Mouse (Mus musculus) thymus, postnatal 4 days (tissue): ENCODE measurements around the gene Fam53b.

Experiments used
- DNase-seq: peaks from one replicate; pipeline ENCODE4 v3.0.0; 2021

Gene Fam53b

DNA sequence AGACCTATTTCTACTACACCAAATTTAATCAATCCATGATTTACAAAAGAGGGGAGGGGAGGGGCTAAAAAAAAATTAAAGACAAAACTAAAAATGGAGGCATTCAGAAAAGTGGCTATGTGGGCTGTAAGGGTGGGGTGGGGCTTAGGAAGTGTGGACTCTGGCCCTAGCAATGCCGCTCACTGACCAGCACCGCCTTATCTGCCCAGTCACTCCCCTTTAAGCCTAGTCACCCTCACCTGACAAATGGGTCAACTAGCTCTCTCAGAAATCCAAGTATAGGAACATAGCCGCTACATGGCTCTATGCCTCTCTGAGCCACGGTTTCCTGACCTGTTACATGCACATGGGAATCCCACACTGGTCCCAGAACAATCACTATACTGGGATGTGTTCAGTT lies 26.7 kb downstream of the Fam53b start:
- no peak for DNase-seq

DNA sequence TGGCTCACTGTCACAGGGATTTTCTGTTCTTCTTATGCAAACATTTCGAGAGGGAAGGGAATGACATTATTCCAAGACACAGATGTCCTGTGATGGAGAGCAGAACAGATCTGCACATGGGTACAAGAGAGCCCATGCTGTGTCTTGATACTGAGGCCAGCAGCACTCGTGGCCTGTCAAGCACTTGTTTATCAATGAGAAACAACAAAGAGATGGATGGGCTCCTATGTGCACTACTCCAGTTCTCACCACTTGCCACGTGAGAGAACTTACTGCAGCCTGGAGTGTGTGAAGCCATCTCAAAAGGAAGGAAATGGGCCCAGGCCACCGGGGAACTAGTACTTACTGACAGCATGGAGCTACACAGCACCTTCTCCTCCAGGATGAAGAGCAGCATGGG lies 27.2 kb downstream of the Fam53b start:
- DNase-seq = no peak

DNA sequence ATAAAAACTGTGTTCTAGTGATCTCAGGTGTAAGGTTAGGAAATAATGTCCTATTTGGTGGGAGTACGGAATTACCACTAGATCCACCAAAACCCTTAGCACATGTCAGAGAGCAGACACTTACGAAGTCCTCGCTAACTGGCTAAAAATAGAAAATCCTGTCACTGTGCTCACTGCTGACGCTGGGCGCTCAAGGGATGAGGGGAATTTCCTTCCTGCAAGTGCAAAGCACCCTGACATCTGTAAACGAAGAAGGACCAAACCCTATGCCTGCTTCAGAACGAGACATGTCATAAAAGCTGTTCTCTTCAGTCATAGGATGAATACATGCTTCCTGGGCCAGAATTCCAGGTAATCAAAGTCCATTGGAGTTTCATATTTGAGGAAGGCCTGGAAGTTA lies 27.7 kb downstream of the Fam53b start:
- DNase-seq = no peak

DNA sequence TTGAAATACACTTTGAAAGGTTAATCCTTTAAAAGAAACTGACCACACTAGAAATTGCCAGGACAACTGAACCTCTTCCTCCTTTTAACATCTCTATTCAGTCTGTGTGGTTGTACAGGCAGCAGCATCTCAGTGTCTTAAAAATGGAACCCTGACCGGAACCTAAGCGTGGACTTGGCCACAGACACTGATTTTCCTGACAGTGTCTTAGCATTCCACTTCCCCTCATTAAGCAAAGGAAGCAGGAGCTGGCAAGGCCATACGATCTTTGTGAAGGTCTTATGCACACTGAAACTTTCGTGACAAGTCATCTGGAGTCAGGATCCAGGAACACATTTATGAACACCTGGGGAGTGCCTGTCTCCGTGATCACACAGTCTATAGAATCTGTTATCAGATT lies 29.6 kb downstream of the Fam53b start:
- DNase-seq = no peak

DNA sequence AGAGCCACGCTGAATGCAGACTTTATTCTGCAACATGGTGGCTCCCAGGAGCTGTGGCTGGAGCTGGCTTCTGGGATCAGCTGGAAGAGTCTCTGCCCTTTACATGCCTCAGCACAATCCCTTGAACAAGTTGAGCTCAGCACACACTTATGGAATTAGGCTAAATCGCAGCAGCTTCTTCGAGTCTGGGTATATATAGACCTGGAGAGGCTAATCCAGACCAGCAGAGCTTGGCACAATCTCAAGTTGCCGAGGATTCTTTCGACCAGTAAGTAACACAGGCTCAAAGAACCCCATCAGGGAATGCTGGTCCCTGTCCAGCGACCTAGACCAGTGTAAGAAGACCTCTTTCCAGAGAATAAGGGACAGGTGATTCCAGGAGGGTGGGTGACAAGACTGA lies 31.8 kb downstream of the Fam53b start:
- DNase-seq = no peak

DNA sequence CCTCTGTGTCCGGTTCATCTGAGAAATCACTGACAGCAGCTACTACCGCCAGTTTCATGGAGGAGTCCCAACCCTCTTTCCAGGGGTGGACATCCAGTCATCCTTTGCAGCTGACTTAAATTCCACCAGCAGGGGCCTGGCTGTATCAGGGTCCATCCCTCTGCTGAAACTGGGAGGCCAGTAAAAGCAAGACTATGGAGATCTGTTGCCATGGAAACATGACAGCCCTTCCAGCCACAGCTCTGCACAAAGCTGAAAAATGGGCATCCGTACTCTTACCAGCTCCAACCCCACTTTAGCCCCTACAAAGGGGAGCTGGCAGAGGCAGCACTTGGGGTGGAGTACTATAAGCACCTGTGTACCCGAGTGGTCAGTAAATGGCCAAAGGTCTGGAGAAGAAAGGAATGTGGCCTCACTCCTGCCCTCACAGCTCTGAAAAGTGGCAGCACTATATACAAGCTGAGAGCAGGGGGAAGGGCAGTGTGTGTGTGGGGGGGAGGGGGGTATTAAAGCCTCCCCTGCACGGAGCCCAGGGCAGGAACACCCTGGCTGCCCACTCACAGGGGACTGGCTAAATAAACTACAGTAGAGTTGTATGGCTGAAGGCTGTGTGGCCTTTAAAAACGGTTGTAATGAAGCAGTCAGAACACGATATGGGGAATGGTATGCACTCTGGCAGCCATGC lies 32.4 kb downstream of the Fam53b start:
- DNase-seq = no peak

DNA sequence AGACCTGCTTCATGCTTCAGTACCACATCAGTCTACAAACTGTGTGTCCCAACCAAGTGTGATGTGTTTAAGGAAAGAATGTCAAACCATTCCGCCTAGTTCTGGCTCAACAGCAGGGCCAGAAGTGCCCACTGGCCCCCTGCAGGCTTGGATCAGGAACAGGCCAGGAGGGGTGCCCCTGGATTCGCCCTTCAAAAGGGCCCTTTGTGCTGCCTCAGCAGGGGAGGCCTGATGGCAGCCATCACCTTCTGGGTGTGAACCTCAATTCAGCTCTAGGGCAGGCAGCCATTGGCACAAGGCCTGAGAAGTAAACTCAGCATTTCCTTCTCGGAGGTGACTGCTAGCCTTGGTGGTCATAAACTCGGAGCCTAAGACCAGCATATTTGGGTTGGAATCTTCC lies 33.1 kb downstream of the Fam53b start:
- no peak for DNase-seq

DNA sequence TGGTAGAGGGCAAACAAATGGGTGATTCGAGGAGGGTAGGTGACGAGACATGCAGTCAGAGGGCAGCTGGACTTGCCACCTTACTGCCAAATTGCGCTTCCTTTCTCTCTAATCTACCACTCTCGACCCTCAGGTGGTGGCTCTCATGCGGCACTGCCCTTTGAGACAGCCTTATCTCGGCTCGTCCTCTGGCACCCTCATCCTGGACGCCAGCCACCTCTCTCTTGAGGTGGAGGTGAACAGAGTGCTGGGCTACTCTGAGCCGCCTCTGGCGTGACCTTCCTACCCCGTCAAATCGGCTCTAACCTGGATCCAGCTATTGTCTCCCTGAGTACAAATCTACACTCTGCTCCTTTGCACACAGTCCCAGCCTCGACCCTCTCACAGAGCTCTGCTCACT lies 35.1 kb downstream of the Fam53b start:
- no peak for DNase-seq

DNA sequence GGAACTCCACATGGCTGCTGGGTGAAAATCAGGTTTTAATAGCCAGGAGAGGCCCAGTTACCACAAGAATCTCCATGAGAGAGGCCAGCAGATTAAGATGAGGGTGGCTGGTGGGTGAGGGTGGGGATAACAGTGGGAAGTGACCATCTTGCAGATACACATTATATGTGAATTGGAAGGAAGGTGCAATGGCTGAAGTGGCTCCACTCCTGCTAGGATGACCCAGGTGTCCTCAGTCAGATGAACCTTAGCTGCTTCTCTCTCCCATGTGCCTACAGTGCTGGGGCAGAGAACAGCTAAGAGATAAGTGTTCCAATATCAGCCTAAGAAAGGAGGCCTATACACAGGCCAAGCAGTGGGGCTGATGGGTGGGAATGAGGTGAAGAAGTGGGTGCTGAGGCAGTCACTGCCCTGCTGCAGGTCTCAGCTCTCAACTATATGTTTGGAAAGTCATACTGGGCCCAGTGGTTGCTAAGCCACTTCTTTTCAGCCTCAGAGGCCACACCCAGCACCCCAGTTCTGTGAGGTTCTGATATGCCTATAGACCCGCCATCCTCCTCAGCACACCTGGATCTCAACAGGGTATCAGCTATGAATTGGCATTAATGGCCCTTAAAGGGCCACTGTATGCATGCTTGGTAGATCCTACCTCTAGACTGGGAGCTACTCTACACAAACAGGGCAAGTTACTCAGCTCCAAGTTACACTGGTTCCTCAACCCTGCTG lies 35.8 kb downstream of the Fam53b start:
- no peak for DNase-seq

DNA sequence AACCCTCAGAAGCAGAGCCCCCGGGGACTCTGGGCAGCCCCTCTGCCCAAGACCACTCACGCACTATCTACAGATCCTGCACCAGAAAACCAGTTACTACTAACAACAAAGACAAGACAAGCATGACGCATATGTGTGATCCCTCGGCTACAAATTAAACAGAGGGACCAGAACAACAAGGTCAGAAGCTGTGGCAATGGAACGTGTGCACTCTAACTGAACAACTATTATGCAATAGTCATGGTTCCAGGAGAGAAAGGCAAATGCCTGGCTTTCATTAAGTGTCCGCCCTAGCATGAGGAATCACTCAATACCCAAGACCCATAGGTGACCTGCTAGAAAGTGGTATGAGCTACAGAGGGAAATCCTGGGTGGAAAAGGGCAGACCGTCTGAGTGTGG lies 36.6 kb downstream of the Fam53b start:
- no peak for DNase-seq

DNA sequence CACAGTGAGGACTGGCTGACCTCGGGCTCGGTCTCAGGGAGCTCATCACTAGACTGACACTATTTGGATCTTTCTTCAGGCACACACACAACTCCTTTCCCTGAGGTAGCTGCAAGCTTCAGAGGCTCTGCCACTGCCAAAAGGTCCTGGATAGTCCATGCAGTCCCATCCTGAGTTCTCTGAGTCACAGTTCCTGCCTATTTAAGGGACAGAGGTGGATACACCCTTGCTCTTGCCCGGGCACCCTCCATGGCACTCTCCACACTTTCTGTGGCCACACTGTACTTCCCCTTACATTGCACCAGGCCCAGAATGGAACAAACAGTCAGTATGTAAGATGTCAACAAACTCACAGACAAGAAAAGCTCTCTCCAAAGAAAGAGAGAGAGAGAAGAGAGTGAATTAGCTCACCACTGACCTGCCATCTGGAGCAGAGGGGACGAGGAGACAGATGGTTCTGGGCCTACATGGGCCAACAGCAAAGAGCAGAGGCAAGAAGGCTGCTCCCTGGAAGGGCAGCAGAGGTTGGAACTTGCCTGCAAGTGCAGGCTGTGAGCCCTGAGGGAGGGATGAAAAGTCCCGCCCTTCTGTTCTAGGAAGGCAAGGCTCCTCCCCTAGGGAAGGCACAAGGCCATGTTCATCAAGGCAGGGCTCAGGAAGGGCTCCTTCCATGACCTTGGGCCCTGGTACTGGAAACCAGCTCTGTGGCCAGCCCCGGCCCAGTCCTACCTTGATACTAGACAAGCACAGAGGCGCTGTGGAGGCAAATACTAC lies 37.2 kb downstream of the Fam53b start:
- DNase-seq = no peak

DNA sequence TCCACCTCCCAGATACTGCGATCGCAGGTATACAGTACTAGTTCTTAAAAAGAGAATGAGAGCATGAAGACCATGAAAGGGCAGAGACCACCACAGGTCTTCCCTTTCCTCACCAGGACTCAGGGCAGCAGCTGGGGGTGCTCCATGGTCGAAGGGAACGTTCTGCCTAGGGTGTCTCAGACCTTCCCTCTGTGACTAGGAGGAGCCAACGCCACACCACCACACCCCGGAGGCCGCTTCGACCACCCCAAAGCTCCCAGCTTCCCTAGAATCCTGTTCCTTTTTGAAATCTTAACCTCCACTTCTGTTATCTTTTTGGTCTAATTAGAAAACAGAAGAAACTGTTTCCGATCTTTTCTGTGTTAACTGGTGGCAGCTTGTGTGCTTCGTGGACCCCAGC lies 37.8 kb downstream of the Fam53b start:
- no peak for DNase-seq

DNA sequence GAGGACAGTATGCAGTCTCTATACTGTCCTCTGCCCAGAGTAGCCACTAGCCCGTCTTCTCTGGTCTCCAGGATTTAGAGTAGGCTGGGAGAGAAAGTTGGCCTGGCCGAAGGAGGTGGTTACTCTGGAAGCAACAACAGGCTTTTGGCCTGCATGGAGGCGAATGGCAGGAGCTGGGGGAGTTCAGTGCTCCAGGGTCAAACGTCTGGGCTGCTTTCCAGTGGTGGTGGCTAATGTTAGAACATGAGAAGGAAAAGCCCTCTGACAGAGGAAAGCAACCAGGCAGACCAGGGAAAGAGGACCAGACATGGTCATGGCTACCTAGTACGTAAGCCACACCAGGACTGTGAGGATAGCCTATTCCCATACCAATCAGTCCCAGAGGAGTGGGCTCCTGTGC lies 38.4 kb downstream of the Fam53b start:
- DNase-seq = no peak

DNA sequence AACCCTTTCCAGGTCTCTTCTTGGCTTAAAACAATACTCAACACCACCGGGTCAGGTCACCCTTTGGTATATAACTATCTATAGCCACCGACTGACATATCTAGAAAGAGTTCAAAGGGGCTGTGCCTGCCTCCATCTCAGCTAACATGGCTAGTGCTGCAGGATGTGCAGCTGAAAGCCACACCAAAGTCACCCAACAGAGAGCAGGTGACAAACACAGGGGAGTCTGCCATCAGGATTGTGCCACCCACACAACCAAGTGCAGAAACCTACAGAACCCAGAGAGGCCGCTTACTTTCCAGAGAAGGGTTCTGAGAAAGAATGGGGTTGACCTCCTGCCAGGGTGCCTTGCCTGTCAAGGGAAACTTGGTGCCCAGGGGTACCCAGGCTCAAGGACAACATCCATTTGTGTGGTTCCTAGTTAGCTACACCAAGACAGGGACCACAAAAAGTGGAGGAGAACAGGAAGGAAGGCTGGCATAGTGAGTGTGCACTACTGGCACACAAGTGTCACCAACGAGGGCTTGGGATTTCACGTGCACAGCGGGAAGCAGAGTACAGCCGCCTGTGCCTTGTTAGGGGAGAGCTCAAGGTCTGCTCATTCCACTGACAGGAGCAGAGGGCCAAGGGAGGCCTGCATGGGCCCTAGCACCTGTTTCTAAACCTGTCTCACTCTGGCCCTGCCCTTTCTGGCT lies 40.5 kb downstream of the Fam53b start:
- peak; percentile 61 for DNase-seq

DNA sequence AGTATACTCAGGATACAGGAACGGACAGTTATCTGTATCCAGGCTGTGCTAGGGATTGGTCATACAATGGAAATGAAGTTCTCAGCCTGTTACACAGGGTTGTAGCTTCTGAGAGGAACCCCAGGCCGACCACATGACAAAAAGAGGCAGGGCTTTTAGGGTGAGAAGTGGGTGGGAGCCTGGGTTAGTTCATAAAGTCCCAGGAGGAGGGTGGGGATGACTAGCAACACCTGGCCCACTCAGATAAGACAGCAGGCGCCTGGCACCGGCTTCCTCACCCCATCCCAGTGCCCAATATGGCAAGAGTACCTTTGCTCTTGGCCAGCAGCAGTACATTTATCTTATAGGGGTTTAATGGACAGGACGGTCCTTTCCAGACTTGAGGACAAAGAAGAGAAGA lies 41.2 kb downstream of the Fam53b start:
- DNase-seq = peak; percentile 47

DNA sequence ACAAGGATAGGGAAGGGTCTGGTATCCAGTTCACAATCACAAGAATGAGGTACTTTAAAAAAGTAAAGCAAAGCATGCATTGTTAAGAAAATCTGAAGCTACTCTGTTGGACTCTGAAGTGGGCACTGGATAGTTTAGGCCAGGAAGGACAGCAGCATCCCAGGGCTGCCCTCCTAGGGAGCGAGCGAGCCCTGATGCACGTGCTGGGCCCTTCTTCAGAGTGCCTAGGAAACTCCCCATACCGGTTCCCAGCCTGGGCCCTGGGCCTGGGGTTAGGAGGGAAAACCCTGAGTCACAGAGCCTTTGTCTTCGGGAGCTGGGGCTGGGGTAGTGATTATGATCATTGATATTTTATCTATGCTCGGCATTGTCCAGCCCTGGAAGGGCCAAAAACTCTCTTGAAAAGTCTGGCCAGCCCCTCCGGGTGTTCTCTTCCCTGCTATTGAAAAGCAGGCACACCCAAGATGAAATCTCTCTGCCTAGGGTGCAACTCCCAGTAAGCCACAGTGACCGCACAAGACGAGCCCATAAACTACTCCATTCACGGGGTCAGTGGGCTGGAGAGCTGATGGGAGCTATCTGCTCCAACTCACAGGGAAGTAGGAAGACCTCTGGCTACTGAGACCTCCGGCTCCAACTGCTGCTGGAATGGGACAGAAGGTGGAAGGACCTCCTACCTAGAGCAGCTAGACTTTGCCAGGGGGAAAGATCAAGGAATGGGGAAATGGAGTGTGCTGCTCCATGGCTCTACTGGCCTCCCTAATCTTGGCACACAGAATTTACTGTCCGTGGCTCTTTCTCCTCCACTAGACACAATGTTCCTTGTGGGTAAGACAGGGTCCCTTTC lies 45.0 kb downstream of the Fam53b start:
- DNase-seq = no peak

DNA sequence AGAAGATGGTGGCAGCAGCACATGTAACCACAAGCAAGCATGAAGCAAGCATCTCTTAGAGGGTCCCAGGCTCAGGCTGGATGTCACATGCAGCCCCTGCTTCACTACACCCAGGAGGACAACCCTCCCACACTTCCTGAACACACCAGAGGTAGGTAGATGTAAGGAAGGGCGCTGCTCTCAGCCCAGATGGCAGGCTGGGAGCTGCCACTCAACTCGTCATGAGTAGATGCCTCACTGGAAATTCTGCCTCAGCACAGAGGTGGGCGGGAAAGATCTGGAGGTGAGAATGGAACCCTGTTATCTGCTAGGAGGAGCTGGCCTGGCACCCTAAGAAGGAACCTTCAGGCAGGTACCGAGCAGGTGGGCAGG lies 45.7 kb downstream of the Fam53b start:
- DNase-seq = no peak

DNA sequence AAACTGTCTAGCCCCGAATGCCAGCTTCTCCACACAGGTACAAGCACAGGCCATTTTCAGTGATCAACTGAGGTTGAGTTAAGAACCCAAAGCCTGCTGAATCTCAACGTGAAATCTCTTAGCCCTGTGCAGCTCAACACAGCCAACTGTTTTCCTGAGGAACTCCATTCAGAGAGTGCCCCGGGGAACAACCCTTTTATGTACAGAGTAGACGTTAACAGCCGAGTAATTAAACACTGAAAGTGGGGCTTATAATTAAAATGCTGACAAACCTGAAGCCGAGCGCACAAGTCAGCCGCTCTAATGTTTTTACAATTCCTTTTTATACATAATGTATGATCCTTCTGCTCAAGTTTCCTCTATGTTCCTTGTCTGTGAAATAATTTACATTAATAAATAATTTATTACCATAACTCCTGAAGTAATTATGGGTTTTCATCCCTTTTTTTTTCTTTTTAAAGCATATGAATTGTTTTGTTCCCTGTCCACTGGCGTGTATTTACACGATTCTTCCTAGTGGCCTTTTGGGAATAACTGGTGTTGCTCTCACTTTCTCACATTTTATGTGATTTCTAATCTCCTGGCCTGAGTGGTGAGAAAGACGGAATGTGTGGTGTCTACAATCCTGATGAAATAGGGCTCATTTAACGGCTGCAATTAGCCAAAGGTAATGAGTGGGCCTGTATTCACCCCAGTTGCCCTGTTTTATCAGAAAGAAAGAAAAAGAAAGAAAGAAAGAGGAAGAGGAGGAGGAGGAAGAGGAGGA lies 46.3 kb downstream of the Fam53b start:
- no peak for DNase-seq

DNA sequence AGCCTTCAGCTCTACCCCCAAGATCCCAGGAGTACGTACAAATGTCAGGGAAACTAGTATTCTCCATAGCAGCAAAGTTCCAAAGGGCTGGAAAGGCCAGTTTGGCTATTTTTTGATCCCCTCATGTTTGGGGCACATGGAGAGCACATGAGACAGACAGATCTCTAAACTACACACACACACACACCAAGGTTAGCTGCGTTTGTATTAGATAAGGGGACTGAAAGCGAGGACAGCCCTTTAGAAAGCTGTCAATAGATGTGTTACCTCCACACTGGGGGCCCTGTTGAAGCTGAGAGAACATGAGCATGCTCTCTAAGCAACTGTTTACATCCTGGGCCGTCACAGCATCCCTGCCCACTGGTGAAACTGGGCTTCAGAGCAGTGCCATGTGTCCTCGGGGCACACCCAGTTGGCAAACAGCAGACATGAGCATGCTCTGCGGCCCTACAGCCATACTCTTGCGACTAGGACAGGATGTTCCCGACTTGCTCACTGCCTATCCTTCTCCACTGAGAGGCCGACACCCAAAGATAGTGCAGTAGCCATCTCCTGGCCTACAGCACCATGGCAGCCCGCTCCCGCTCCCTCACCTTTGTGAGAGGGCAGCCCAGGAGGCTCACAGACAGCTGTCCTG lies 47.3 kb downstream of the Fam53b start:
- no peak for DNase-seq

DNA sequence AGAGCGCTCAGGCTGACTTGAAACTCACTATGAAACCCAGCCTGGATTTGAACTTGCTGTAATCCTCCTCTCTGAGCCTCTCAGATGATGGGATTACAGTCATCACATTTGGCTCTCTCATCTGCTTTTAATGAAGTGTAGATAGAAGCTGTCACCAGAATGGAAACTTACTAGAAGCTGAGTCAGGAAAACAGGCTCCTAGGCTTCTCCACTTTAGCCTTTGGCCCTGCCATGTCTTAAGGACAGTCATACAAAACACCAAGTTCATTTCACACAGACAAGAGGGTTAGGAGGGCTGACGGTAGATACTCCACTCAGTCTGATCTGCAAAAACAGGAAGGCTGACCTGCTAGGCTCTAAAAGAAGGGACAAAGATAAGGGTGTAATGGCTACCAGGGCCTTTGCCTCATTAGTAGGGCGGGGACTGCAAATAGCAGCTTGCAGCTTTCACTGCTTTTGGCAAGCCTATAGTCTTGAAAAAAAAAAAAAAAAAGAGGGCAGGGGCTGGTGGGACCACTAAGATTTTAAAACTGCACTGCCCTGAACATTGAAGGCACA lies 48.0 kb downstream of the Fam53b start:
- no peak for DNase-seq

DNA sequence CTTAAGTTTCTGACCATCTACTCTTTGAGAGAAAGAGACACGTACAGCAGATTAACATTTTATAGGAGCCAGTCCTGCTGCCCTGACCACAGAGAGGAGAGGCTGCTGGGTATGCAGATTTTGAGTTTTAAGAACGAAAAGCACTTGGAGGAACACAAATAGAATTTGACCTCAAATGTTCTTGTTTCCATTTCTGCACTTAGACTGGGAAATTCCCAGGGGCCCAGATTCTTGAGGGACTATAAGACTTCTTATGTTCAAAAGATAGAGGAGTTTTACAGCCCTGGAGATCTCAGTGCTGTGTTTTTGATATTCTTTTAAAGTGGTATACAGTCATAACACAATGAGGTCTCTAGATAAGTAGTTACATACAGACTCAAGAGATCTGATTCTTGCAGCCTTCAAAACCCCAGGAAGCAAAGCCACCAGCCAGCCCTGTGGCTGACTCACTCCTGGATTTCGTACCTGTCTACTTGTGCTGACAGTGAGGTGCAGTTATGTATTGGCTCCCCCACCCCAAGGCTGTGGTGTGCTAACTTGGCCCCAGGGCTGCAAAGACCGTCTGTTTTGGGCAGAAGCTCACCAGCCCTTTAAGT lies 48.7 kb downstream of the Fam53b start:
- no peak for DNase-seq
